In genomic region chr19:41847992-41848851, GRCm38 (mm10) we compare ENCODE assay signal across 8 mouse cellular contexts. TPM values are rescaled to one million over a fixed set of nuclear protein-coding genes. Genes with fewer than 3 reads are reported as not detected.
DNase-seq lines count a peak whose midpoint lies in the region; ATAC-seq lines count a peak whose summit lies in the region.

Frat2 (minus strand) TSS chr19:41848132.

- peak within 1 kb of the TSS; percentile 88 to 92 for H3K27ac ChIP-seq in heart, embryonic 14.5 days (replicated peaks in 1 of 2; ENCODE audit: control insufficient read depth in 1 of 2, insufficient read depth in 1 of 2, low read depth in 2 of 2, low read length in 2 of 2)
- peak within 1 kb of the TSS; percentile 72 for H3K27ac ChIP-seq in liver, embryonic 13.5 days
- H3K27ac ChIP-seq in stomach, embryonic 16.5 days (ENCODE audit: low read length), result peak within 1 kb of the TSS; percentile 88

- ATAC-seq in erythroid progenitor cell, adult 5-6 weeks (replicated peaks; ENCODE audit: low FRiP score, poor library complexity, severe bottlenecking), result peak; percentile 96
- peak; percentile 95 for ATAC-seq in heart, embryonic 14.5 days (ENCODE audit: insufficient number of reproducible peaks, insufficient read depth, low FRiP score, low read depth)
- ATAC-seq in liver, embryonic 13.5 days (ENCODE audit: low read depth), result peak; percentile 92
- peak; percentile 94 for ATAC-seq in stomach, embryonic 16.5 days (ENCODE audit: insufficient read depth, low FRiP score)

- H3K9me3 ChIP-seq in heart, embryonic 14.5 days (ENCODE audit: control insufficient read depth, low read length), result no peaks in the 10 kb centered on the region
- no peaks in the 10 kb centered on the region for H3K9me3 ChIP-seq in liver, embryonic 13.5 days (replicated peaks)
- no peaks in the 10 kb centered on the region for H3K9me3 ChIP-seq in stomach, embryonic 16.5 days (replicated peaks; ENCODE audit: control insufficient read depth, low read length)

- peaks cover 7 to 9% of the 10 kb centered on the region in 2 experiments; a peak in 3 of 4 replicates for H3K4me1 ChIP-seq in heart, embryonic 14.5 days (ENCODE audit: control insufficient read depth in 2 of 2, insufficient read depth in 2 of 2, low read length in 2 of 2)
- H3K4me1 ChIP-seq in liver, embryonic 13.5 days (replicated peaks), result peaks cover 53% of the 10 kb centered on the region
- H3K4me1 ChIP-seq in stomach, embryonic 16.5 days (ENCODE audit: control insufficient read depth, insufficient read depth, low read length), result peaks cover 8% of the 10 kb centered on the region

- peak within 1 kb of the TSS; percentile 97 for H3K4me2 ChIP-seq in heart, embryonic 14.5 days (ENCODE audit: low read length)
- peak within 1 kb of the TSS; percentile 90 for H3K4me2 ChIP-seq in liver, embryonic 13.5 days
- H3K4me2 ChIP-seq in stomach, embryonic 16.5 days (ENCODE audit: low read depth, low read length), result peak within 1 kb of the TSS; percentile 95

- DNase-seq in CD4-positive helper T cell, adult 2 months (ENCODE audit: low read depth, low spot score), result peak; percentile 95
- DNase-seq in brain, embryonic 18.5 days (ENCODE audit: low read depth, low spot score), result peak; percentile 81
- peak; percentile 92 for DNase-seq in kidney, postnatal 14 days
- peak; percentile 88 for DNase-seq in liver, embryonic 13.5 days
- peak; percentile 96 for DNase-seq in neural tube, embryonic 10.5 days (ENCODE audit: extremely low spot score, low spot score)

- no peaks in the 10 kb centered on the region for H3K36me3 ChIP-seq in heart, embryonic 14.5 days (ENCODE audit: control insufficient read depth, insufficient read depth, low read length)
- no peaks in the 10 kb centered on the region for H3K36me3 ChIP-seq in liver, embryonic 13.5 days
- no peaks in the 10 kb centered on the region for H3K36me3 ChIP-seq in stomach, embryonic 16.5 days (ENCODE audit: control insufficient read depth, insufficient read depth, low read length)

- no peaks in the 10 kb centered on the region; the same call in 1 of the 2 replicates for H3K27me3 ChIP-seq in heart, embryonic 14.5 days (ENCODE audit: control insufficient read depth, insufficient read depth, low read length)
- no peaks in the 10 kb centered on the region for H3K27me3 ChIP-seq in liver, embryonic 13.5 days
- no peaks in the 10 kb centered on the region for H3K27me3 ChIP-seq in stomach, embryonic 16.5 days (ENCODE audit: control insufficient read depth, insufficient read depth, low read length)

- under 1% methylated on average over 72 of the region's 72 CpGs for WGBS in heart, embryonic 14.5 days
- under 1% methylated on average over 72 of the region's 72 CpGs for WGBS in liver, embryonic 13.5 days (ENCODE audit: insufficient replicate concordance)
- under 1% methylated on average over 71 of the region's 72 CpGs for WGBS in stomach, embryonic 16.5 days

- H3K9ac ChIP-seq in heart, embryonic 14.5 days (ENCODE audit: low read length), result peak within 1 kb of the TSS; percentile 78
- H3K9ac ChIP-seq in liver, embryonic 13.5 days, result peak within 1 kb of the TSS; percentile 83
- H3K9ac ChIP-seq in stomach, embryonic 16.5 days (ENCODE audit: low read length), result peak within 1 kb of the TSS; percentile 83

- peak within 1 kb of the TSS; percentile 63 to 64 for H3K4me3 ChIP-seq in heart, embryonic 14.5 days (ENCODE audit: control insufficient read depth in 1 of 2, insufficient read depth in 1 of 2, low read depth in 1 of 2, low read length in 2 of 2)
- peak within 1 kb of the TSS; percentile 92 for H3K4me3 ChIP-seq in liver, embryonic 13.5 days (replicated peaks)
- H3K4me3 ChIP-seq in stomach, embryonic 16.5 days (replicated peaks; ENCODE audit: low read length), result peak within 1 kb of the TSS; percentile 69

RNA-seq across cellular contexts. Expression of gene Frat2, which starts in this region (rescaled TPM):
- 5.4 TPM in 2 replicates for total RNA-seq in erythroid progenitor cell, adult 5-6 weeks (2015; ENCODE audit: low replicate concordance)
- total RNA-seq in erythroid progenitor cell, adult 5-6 weeks (2017; ENCODE audit: low replicate concordance), result 2.6 and 3.9 TPM in 2 replicates
- 1.2 and 2.0 TPM in 2 replicates for polyA plus RNA-seq in heart, embryonic 14.5 days (2014; fragmentation: Nextera tagmentation; extraction: Ambion mirVana)
- 4.6 and 6.0 TPM in 2 replicates for polyA plus RNA-seq in liver, embryonic 13.5 days (2015; fragmentation: Nextera tagmentation; extraction: Ambion mirVana)
- 1.7 and 3.0 TPM in 2 replicates for polyA plus RNA-seq in stomach, embryonic 16.5 days (2015; fragmentation: Nextera tagmentation; extraction: Ambion mirVana)

Comparison
In these comparisons a context has a peak if more than half of its experiments do, and no peak if none do; other contexts are left out.
1. Peak in every context shown above with its lines: DNase-seq, ATAC-seq, H3K4me3 ChIP-seq and H3K27ac ChIP-seq.